Mouse (Mus musculus) layer of hippocampus, adult 6 months (tissue): Measurements from ENCODE around the gene Chrna5. TPM values are rescaled to one million over a fixed set of nuclear protein-coding genes. Genes with fewer than 3 reads are reported as not detected.

Experiments
- long read RNA-seq, 2 experiments: library from polyadenylated mRNA; unstranded; transcript quantifications; one replicate each; pipeline ENCODE4 v2.0.0; 2019 to 2020
- polyA plus RNA-seq: library from polyadenylated mRNA; unstranded; fragments of <200 nt; fragmentation: Nextera tagmentation; gene quantifications from 2 replicates; pipeline ENCODE4 v1.2.3, GENCODE M21; 2021

The Chrna5 gene
- 0.38 and 0.59 TPM in 2 replicates for polyA plus RNA-seq
- long read RNA-seq, experiment 1 = 0 reads
- long read RNA-seq, experiment 2, partial matches to known transcripts = 0 of 1 reads
- long read RNA-seq, experiment 2, other reads (novel, unspliced or antisense) = 1 of 1 reads

GRCm38 (mm10) chr9:54980674-54981073 lies at the start of gene Chrna5:
Chrna5 (plus strand) TSS chr9:54980880.

GRCm38 (mm10) chr9:54950575-54951321 lies 29.9 kb upstream of the Chrna5 start, which contains the start of the genes Psma4 and AY074887:
Psma4 (plus strand) TSS chr9:54950790.
AY074887 (minus strand) TSS chr9:54950998.

GRCm38 (mm10) chr9:55026275-55026663 lies 45.6 kb downstream of the Chrna5 start, which contains the start of gene Chrna3:
Chrna3 (minus strand) TSS chr9:55026562.

GRCm38 (mm10) chr9:55048211-55048880 lies 67.7 kb downstream of the Chrna5 start, which contains the start of gene Chrnb4:
Chrnb4 (minus strand) TSS chr9:55048779.

Other genes with a start within 250 kb of the Chrna5 start
- gene Wdr61, start 246.4 kb upstream of the Chrna5 start, polyA plus RNA-seq = 78.7 and 81.5 TPM in 2 replicates
- 1.8 and 2.9 TPM in 2 replicates for gene Crabp1, start 216.1 kb upstream of the Chrna5 start, polyA plus RNA-seq
- gene Ireb2, start 117.1 kb upstream of the Chrna5 start, polyA plus RNA-seq = 4.5 and 5.9 TPM in 2 replicates
- gene Hykk, start 63.6 kb upstream of the Chrna5 start, polyA plus RNA-seq = 0.87 and 1.1 TPM in 2 replicates
- 123 and 126 TPM in 2 replicates for gene Psma4, start 30.1 kb upstream of the Chrna5 start, polyA plus RNA-seq
- 0.48 and 1.1 TPM in 2 replicates for gene AY074887, start 29.9 kb upstream of the Chrna5 start, polyA plus RNA-seq
- gene Chrna3, start 45.7 kb downstream of the Chrna5 start, polyA plus RNA-seq = 0.20 and 0.33 TPM in 2 replicates
- 0.35 and 1.3 TPM in 2 replicates for gene Chrnb4, start 67.9 kb downstream of the Chrna5 start, polyA plus RNA-seq
- 23.5 and 23.9 TPM in 2 replicates for gene Ube2q2, start 168.0 kb downstream of the Chrna5 start, polyA plus RNA-seq
- gene Fbxo22, start 228.0 kb downstream of the Chrna5 start, polyA plus RNA-seq = 39.4 and 41.9 TPM in 2 replicates